Mouse (Mus musculus) 416B (cell line): ENCODE results near the gene Olfr56.

ENCODE experiments used
- DNase-seq: peaks from one replicate; pipeline ENCODE4 v3.0.0; 2011; ENCODE audit warnings: low read depth

Olfr56 gene

GRCm38 (mm10) chr11:49092053-49092586 is 113.4 kb downstream of the Olfr56 start:
- no peak for DNase-seq

GRCm38 (mm10) chr11:49092786-49093185 is 114.1 kb downstream of the Olfr56 start:
- DNase-seq: no peak

- no peak for DNase-seq
These were observed 115.4 kb downstream of the Olfr56 start for GRCm38 (mm10) chr11:49093861-49094660.

GRCm38 (mm10) chr11:49095367-49095766 is 116.7 kb downstream of the Olfr56 start:
- no peak for DNase-seq

- DNase-seq: peak; percentile 86
These were observed 121.7 kb downstream of the Olfr56 start for GRCm38 (mm10) chr11:49100409-49100808.

GRCm38 (mm10) chr11:49101500-49101899 is 122.8 kb downstream of the Olfr56 start:
- DNase-seq: peak; percentile 50

GRCm38 (mm10) chr11:49103047-49103693 is 124.5 kb downstream of the Olfr56 start:
- DNase-seq: peak; percentile 89

GRCm38 (mm10) chr11:49105752-49106151 is 127.1 kb downstream of the Olfr56 start:
- DNase-seq: no peak

- peak; percentile 53 for DNase-seq
These were observed 129.2 kb downstream of the Olfr56 start for GRCm38 (mm10) chr11:49107650-49108537.

- DNase-seq: peak; percentile 65
These were observed 130.1 kb downstream of the Olfr56 start for GRCm38 (mm10) chr11:49108833-49109232.

GRCm38 (mm10) chr11:49111000-49111399 is 132.3 kb downstream of the Olfr56 start:
- DNase-seq: no peak

GRCm38 (mm10) chr11:49112624-49113219 is 134.0 kb downstream of the Olfr56 start:
- DNase-seq: no peak

GRCm38 (mm10) chr11:49114158-49114557 is 135.5 kb downstream of the Olfr56 start:
- peak; percentile 42 for DNase-seq

- DNase-seq: no peak
These were observed 136.1 kb downstream of the Olfr56 start, which contains the start of gene Olfr1396 for GRCm38 (mm10) chr11:49114774-49115173. Olfr1396 (minus strand) TSS chr11:49114874.

- no peak for DNase-seq
These were observed 140.9 kb downstream of the Olfr56 start for GRCm38 (mm10) chr11:49119635-49120034.

- DNase-seq: peak; percentile 47
These were observed 145.5 kb downstream of the Olfr56 start for GRCm38 (mm10) chr11:49124169-49124568.

GRCm38 (mm10) chr11:49141974-49142373 is 163.3 kb downstream of the Olfr56 start, which contains the start of gene Olfr1395:
Olfr1395 (plus strand) TSS chr11:49142274.
- DNase-seq: no peak

- no peak for DNase-seq
These were observed 175.4 kb downstream of the Olfr56 start, which contains the start of gene Olfr1394 for GRCm38 (mm10) chr11:49154077-49154476. Olfr1394 (plus strand) TSS chr11:49154377.

GRCm38 (mm10) chr11:49156821-49157814 is 178.4 kb downstream of the Olfr56 start:
- DNase-seq: peak; percentile 46
